Mouse (Mus musculus) forebrain, embryonic 11.5 days (tissue): ENCODE measurements around the gene Pms2. TPM values are rescaled to one million over a fixed set of nuclear protein-coding genes. Genes with fewer than 3 reads are reported as not detected.

Experiments used
- ATAC-seq: fragments of 200-750 bp; cut with Nextera tagmentation; replicated peaks from 2 replicates; pipeline ENCODE4 v1.8.0; 2017; ENCODE audit warnings: moderate TSS enrichment; ENCODE audit not compliant: low FRiP score
- DNase-seq: peaks from one replicate; pipeline ENCODE4 v3.0.0-alpha.2; 2017; ENCODE audit warnings: low spot score
- H3K27ac ChIP-seq: fragments of 300-500 bp; sonication (generic); 2 replicates; pipeline ENCODE4 v1.5.1; 2014; ENCODE audit warnings: low read depth, low read length
- H3K27me3 ChIP-seq: fragments of 300-500 bp; sonication (generic); 2 replicates; pipeline ENCODE4 v1.6.1; 2014; ENCODE audit warnings: mild to moderate bottlenecking, low read length, mixed read lengths; ENCODE audit not compliant: control insufficient read depth, insufficient read depth
- H3K36me3 ChIP-seq: fragments of 300-500 bp; sonication (generic); 2 replicates; pipeline ENCODE4 v1.6.1; 2014; ENCODE audit warnings: mild to moderate bottlenecking, low read length, moderate library complexity, mixed read lengths; ENCODE audit not compliant: control insufficient read depth, insufficient read depth
- H3K4me1 ChIP-seq: fragments of 300-500 bp; sonication (generic); replicated peaks from 2 replicates; pipeline ENCODE4 v1.6.1; 2014; ENCODE audit warnings: low read length, mixed read lengths; ENCODE audit not compliant: control insufficient read depth, insufficient read depth
- H3K4me2 ChIP-seq: fragments of 300-500 bp; sonication (generic); 2 replicates; pipeline ENCODE4 v1.6.1; 2014; ENCODE audit warnings: low read depth, mild to moderate bottlenecking, low read length, moderate library complexity, mixed read lengths; ENCODE audit not compliant: severe bottlenecking
- H3K4me3 ChIP-seq: fragments of 300-500 bp; sonication (generic); 2 replicates; pipeline ENCODE4 v1.5.1; 2014; ENCODE audit warnings: low read depth, low read length
- H3K9ac ChIP-seq: fragments of 300-500 bp; sonication (generic); 2 replicates; pipeline ENCODE4 v1.6.1; 2014; ENCODE audit warnings: low read length
- H3K9me3 ChIP-seq: fragments of 300-500 bp; sonication (generic); 2 replicates; pipeline ENCODE4 v1.6.1; 2016; ENCODE audit warnings: low read length, mixed read lengths; ENCODE audit not compliant: control insufficient read depth
- WGBS: fragments of 180-500 bp; shearing (Covaris S2); extraction: QIAGEN DNeasy Blood & Tissue Kit; methylation state at CpG from one replicate; pipeline ENCODE4 v1.1.7; 2014; 5-methylcytosine and 5-hydroxymethylcytosine counted together
- polyA plus RNA-seq: library from polyadenylated mRNA; unstranded; fragments of >200 nt; fragmentation: Nextera tagmentation; extraction: Ambion mirVana; gene quantifications from 2 replicates; pipeline ENCODE4 v1.2.1, GENCODE M21; 2014

Pms2 gene
- polyA plus RNA-seq, 1 experiment from 2014 or later: 41.5 TPM

GRCm38 (mm10) chr5:143943231-143944125, 33.7 kb downstream of the Pms2 start:
- H3K27ac ChIP-seq: no peak overlapping the region
- WGBS: 90% methylated on average over 14 of the region's 14 CpGs

DNA sequence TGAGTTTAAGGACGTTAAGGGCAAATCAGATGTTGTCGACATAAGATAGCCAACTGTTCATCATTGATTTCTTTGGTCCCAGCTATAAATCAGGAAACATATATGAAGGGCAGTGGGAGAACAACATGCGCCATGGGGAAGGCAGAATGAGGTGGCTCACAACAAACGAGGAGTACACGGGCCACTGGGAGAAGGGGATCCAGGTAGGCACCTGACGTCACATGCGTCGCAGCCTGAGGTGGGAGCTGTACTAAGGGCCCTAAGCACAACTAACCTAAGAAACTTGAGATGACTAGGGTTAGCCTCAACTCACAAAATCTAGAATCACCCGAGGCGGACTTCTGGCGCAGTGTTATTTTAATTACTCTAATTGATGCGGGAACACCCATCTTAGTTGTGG, 38.6 kb downstream of the Pms2 start:
- ATAC-seq: no peak

More at GRCm38 (mm10) chr5:143943231-143944125, 33.7 kb downstream of the Pms2 start:
- Histone ChIP-seq H3K27me3 (no peaks in the 10 kb centered on the region), H3K4me3 (no peak overlapping the region), H3K4me2 (no peak overlapping the region), H3K9ac (no peak overlapping the region), H3K36me3 (no peaks in the 10 kb centered on the region), H3K4me1 (no peaks in the 10 kb centered on the region), H3K9me3 (no peaks in the 10 kb centered on the region)
- DNase-seq (no peak), ATAC-seq (no peak)

DNA sequence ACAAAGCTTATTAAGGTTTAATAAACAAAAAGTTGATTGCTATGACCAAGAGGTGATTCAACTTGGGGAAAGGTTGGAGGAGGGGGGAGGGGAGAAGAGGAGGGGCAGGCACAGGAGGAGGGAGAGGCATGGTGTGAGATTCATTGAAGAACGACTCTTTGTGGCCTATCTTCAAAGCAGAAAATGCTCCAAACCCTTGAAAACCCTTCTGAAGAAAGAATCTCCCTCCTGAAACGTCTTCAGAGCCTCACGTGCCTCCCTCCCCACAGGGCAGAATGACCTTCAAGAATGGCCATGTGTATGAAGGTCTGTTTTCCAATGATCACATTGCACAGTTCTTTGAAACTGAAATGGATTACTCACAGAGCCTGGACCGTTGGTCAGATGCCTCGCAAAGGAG, 40.3 kb downstream of the Pms2 start:
- H3K36me3 ChIP-seq: no peaks in the 10 kb centered on the region
- no peaks in the 10 kb centered on the region for H3K9me3 ChIP-seq
- 46% methylated on average over 5 of the region's 5 CpGs for WGBS
- no peak overlapping the region for H3K9ac ChIP-seq
- ATAC-seq (no peak), DNase-seq (no peak)
- H3K4me1 ChIP-seq: no peaks in the 10 kb centered on the region
- H3K27me3 ChIP-seq: no peaks in the 10 kb centered on the region
- no peak overlapping the region for H3K27ac ChIP-seq
- no peak overlapping the region for H3K4me3 ChIP-seq
- no peak overlapping the region for H3K4me2 ChIP-seq

More for the DNA sequence above, 38.6 kb downstream of the Pms2 start:
- H3K4me1 ChIP-seq: no peaks in the 10 kb centered on the region
- 91% methylated on average over 12 of the region's 12 CpGs for WGBS
- H3K9ac ChIP-seq: no peak overlapping the region
- no peaks in the 10 kb centered on the region for H3K9me3 ChIP-seq
- no peaks in the 10 kb centered on the region for H3K36me3 ChIP-seq
- no peak overlapping the region for H3K4me3 ChIP-seq
- no peak overlapping the region for H3K4me2 ChIP-seq
- H3K27me3 ChIP-seq: no peaks in the 10 kb centered on the region
- no peak for DNase-seq
- no peak overlapping the region for H3K27ac ChIP-seq

GRCm38 (mm10) chr5:143957101-143957500, 47.3 kb downstream of the Pms2 start:
- WGBS: 94% methylated on average over 6 of the region's 6 CpGs
- H3K4me3 ChIP-seq: no peak overlapping the region
- H3K4me1 ChIP-seq: no peaks in the 10 kb centered on the region
- no peaks in the 10 kb centered on the region for H3K27me3 ChIP-seq
- no peaks in the 10 kb centered on the region for H3K9me3 ChIP-seq
- no peak overlapping the region for H3K9ac ChIP-seq
- DNase-seq: no peak
- H3K4me2 ChIP-seq: no peak overlapping the region
- no peak overlapping the region for H3K27ac ChIP-seq
- no peaks in the 10 kb centered on the region for H3K36me3 ChIP-seq
- no peak for ATAC-seq

DNA sequence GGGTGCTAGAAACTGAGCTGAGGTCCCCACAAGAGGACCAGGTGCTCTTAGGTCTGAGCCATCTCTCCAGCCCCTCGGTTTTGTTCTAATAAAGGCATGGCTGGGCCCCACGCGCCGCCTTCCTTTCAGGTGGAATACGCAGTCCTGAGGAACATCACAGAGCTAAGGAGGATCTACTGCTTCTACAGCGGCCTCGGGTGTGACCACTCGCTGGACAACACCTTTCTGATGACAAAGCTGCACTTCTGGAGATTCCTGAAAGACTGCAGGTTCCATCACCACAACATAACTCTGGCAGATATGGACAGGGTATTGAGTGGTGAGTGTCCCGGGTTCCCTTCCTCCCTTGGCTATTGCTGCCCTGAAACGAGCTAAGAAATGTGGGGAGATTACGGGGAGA, 49.8 kb downstream of the Pms2 start:
- H3K27ac ChIP-seq: no peak overlapping the region
- DNase-seq (no peak), ATAC-seq (no peak)
- H3K4me1 ChIP-seq: no peaks in the 10 kb centered on the region
- no peak overlapping the region for H3K4me3 ChIP-seq
- H3K36me3 ChIP-seq: no peaks in the 10 kb centered on the region
- H3K9ac ChIP-seq: no peak overlapping the region
- 93% methylated on average over 11 of the region's 11 CpGs for WGBS
- no peaks in the 10 kb centered on the region for H3K27me3 ChIP-seq
- no peaks in the 10 kb centered on the region for H3K9me3 ChIP-seq
- H3K4me2 ChIP-seq: no peak overlapping the region

- ATAC-seq (no peak), DNase-seq (no peak)
- no peaks in the 10 kb centered on the region for H3K9me3 ChIP-seq
- H3K9ac ChIP-seq: no peak overlapping the region
- H3K27ac ChIP-seq: no peak overlapping the region
- H3K27me3 ChIP-seq: no peaks in the 10 kb centered on the region
- no peaks in the 10 kb centered on the region for H3K36me3 ChIP-seq
- no peak overlapping the region for H3K4me2 ChIP-seq
- no peak overlapping the region for H3K4me3 ChIP-seq
- WGBS: 91% methylated on average over 7 of the region's 8 CpGs
- no peaks in the 10 kb centered on the region for H3K4me1 ChIP-seq
These were observed 51.4 kb downstream of the Pms2 start for GRCm38 (mm10) chr5:143961176-143961575.

- WGBS: 91% methylated on average over 12 of the region's 12 CpGs
- no peak overlapping the region for H3K4me3 ChIP-seq
- H3K9me3 ChIP-seq: no peaks in the 10 kb centered on the region
- no peaks in the 10 kb centered on the region for H3K4me1 ChIP-seq
- no peak overlapping the region for H3K9ac ChIP-seq
- DNase-seq (no peak), ATAC-seq (no peak)
- no peaks in the 10 kb centered on the region for H3K36me3 ChIP-seq
- H3K4me2 ChIP-seq: no peak overlapping the region
- H3K27me3 ChIP-seq: no peaks in the 10 kb centered on the region
- H3K27ac ChIP-seq: no peak overlapping the region
These were observed 56.0 kb downstream of the Pms2 start for GRCm38 (mm10) chr5:143965586-143966345.

GRCm38 (mm10) chr5:143966671-143967070, 56.9 kb downstream of the Pms2 start:
- ATAC-seq: no peak
- Histone ChIP-seq H3K27me3 (no peaks in the 10 kb centered on the region), H3K9me3 (no peaks in the 10 kb centered on the region), H3K4me1 (no peaks in the 10 kb centered on the region), H3K9ac (no peak overlapping the region), H3K36me3 (no peaks in the 10 kb centered on the region), H3K4me2 (no peak overlapping the region), H3K27ac (no peak overlapping the region), H3K4me3 (no peak overlapping the region)
- no peak for DNase-seq
- 88% methylated on average over 12 of the region's 12 CpGs for WGBS
